Mouse (Mus musculus): ENCODE measurements at regions not wholly inside any gene's neighbourhood (a gene's known extent, or its start where the extent isn't known, plus 50 kb on each side); places are given as distances from the start of the nearest gene placed in this dataset.

GRCm38 (mm10) chr17:48592457-48592856 lies 137.8 kb downstream of the Unc5cl start:
- DNase-seq (ENCODE audit: low spot score in 2 of 2), result no peak

- DNase-seq (ENCODE audit: low spot score in 2 of 2), result no peak
Measured at GRCm38 (mm10) chr17:48595418-48595963, 140.8 kb downstream of the Unc5cl start.

DNA sequence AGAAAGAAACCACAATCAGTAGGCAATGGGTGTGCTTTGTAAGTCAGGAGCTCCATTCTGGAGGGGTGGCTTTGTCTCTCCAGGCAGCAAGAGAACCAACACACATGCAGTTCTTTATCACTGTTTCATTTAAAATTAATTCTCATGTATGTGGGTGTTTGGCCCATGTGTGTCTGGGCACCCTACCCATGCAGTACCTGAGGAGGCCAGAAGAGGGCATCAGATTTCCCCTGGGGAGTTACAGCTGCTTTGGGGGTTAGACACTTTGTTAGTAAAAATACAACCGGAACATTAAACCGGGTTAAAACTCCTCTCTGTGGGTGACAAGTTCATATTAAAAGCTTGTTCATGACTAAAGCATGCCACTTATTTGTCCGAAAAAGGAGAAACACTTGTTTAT lies 141.7 kb downstream of the Unc5cl start:
- DNase-seq (ENCODE audit: low spot score in 2 of 2), result no peak

DNA sequence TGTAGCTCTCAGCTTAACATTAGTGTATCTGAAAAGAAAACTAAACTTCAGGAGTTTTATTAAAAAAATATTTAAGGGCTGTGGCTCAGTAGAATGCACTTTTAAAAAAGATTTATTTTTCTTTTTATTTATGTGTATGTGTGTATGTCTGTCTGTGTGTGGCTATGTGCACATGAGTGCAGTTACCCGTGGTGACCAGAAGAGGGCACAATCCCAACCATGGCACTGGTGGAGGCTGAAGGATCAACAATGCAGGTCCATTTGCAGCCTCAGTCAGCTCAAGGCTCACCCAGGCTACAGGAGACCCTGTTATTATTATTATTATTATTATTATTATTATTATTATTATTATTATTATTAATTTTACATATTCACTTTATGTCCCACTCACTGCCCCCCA lies 142.6 kb downstream of the Unc5cl start:
- DNase-seq (ENCODE audit: low spot score in 2 of 2), result no peak

DNA sequence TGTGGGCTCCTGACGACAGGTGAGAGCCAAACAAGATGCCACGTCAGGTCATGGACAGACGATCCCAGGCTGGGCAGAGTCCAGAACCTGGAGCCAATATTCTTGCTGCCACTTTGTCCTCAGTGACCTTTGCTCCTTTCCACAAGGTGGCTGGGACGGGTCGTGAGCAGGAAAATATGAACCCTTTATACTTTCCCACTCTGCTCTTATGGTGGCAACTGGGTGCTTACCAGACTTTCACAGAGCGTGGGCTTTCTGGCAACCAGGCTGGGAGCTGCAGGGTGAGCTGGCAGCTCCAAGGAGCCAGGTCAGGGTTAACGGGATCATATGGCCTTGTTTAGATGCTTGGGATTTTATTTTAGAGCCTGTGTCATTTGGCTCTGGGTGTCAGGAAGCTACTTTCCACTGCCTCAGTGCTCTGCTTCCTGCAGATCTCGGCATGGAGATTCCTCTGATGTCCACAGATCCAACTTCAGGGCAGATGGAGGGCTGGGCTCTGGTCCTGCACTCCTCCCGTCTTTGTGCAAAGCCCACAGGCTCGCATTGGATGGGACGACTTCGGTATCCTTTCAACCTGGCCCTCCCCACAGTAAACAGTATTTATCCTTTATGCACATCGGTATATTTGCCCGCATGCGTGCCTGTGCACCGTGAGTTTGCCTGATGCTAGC lies 143.9 kb downstream of the Unc5cl start:
- no peak for DNase-seq (ENCODE audit: low spot score in 2 of 2)

DNA sequence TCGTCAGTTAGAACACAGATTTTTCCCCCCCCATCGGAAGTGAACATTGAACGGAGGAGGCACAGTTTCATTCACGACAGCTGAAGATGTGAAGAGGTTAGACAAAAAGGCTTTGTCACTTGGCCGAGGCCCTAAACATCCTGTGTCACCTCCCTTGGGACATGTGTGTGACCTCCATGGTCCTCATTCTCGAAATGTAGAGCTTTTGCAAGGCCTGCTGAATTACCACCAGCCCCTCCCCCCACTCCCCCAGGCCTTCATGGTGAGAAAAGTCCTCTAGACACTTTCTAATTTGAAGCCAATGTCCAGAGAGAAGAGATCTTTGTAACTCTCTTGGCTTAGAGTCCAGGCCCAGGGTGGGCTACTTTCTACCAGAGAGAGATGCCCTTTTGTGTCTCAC lies 145.5 kb downstream of the Unc5cl start:
- no peak for DNase-seq (ENCODE audit: low spot score in 2 of 2)

- peak in 1 of 2 experiments; percentile 35 for DNase-seq (ENCODE audit: low spot score in 2 of 2)
Measured at GRCm38 (mm10) chr17:48602554-48602953, 147.9 kb downstream of the Unc5cl start.

DNA sequence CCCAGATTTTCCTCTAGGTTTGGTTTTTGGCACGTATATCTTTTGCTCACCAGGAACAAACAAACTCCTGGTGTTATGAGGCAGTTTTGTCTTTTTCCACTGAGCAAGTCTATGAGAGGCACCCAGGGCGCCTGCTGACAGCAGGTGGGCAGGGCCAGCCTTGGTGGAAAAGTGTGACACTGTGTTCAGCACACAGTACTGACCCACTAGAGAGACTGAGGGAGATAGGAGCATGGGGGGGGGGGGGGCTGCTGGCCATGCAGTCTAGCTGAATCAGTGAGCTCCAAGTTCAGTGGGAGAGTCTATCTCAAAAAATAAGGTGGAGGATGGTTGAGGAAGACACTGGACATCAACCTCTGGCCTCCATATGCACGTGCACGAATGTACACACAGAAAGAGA lies 152.1 kb downstream of the Unc5cl start:
- DNase-seq (ENCODE audit: low spot score in 2 of 2), result no peak

GRCm38 (mm10) chr17:48608315-48608714 lies 153.6 kb downstream of the Unc5cl start:
- no peak for DNase-seq (ENCODE audit: low spot score in 2 of 2)

DNA sequence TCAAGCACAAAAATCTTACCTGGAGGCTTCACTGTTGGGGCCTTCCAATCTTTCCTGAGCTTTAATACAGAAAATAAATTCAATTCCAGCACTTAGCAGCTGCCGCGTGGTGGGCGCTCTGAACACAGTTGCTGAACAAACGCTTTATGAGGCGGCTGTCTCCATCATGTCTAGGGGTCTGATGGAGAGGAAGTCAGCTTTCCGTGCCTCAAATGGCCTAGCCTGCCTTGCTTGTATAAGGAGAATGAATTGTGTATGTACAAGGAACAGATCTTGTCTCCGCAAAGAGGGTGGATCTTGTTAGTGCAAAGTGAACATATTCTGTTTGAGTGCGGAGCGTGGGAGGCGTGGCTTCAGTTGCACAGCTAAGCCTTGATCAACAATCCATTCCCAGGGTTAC lies 155.4 kb downstream of the Unc5cl start:
- no peak for DNase-seq (ENCODE audit: low spot score in 2 of 2)

GRCm38 (mm10) chr17:48610806-48611205 lies 156.1 kb downstream of the Unc5cl start:
- no peak for DNase-seq (ENCODE audit: low spot score in 2 of 2)

DNA sequence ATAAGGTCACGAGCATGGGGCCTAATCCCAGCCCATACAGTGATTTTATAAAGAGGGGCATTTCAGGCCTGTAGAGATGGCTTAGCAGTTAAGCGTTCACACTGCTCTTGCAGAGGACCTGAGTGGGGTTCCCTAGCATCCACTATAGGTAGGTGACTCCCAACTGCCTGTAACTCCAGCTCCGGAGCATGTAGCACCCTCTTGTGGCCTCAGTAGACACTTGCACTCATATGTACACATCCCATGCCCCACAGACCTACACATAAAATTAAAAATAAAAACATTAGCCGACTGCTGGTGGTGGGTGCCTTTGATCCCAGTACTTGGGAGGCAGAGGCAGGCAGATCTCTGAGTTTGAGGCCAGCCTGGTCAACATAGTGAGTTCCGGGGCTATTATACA lies 158.8 kb downstream of the Unc5cl start:
- no peak for DNase-seq (ENCODE audit: low spot score in 2 of 2)

- DNase-seq (ENCODE audit: low spot score in 2 of 2), result no peak
Measured at GRCm38 (mm10) chr17:48615248-48615647, 160.5 kb downstream of the Unc5cl start.

GRCm38 (mm10) chr17:48616205-48616604 lies 161.5 kb downstream of the Unc5cl start:
- DNase-seq (ENCODE audit: low spot score in 2 of 2), result no peak

DNA sequence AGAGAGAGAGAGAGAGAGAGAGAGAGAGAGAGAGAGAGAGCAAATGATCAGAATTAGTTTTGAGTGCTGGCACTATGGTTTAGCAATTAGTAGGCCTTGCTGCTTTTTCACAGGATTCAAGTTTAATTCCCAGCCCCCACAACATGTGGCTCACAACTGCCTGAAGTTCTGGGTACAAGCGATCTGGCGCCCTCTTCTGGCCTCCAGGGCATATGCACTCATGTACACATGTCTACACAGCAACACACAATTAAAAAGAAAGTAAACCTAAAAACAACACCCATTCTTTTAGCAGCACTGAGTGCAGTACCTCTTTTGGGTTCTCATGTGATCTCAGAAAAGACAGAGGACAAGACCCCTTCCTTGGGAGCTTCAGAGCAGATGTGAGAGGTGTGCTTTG lies 166.2 kb downstream of the Unc5cl start:
- no peak for DNase-seq (ENCODE audit: low spot score in 2 of 2)

GRCm38 (mm10) chr17:48621676-48622075 lies 167.0 kb downstream of the Unc5cl start:
- no peak for DNase-seq (ENCODE audit: low spot score in 2 of 2)

- no peak for DNase-seq (ENCODE audit: low spot score in 2 of 2)
Measured at GRCm38 (mm10) chr17:48624937-48625336, 170.2 kb downstream of the Unc5cl start.

GRCm38 (mm10) chr17:48625971-48626370 lies 171.3 kb downstream of the Unc5cl start:
- peak in 1 of 2 experiments; percentile 23 for DNase-seq (ENCODE audit: low spot score in 2 of 2)

DNA sequence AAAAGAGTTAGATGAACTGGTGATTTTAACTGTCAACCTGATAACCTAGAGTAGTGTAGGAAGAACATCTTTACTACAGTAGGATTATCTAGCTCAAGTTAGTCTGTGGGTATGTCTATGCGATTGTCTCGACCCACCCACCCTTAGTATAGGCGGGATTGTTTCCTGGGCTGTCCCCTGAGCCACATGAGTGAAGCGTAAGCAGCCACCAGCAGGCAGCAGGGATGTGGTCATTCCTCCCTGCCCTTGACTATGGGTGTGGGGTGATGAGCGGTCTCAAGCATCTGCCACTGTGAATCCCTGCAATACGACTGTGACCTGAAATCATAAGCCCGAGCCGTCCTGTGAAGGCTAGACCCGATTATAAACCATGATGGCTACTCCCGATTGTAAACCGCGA lies 184.9 kb downstream of the Unc5cl start:
- DNase-seq (ENCODE audit: low spot score in 2 of 2), result no peak

DNA sequence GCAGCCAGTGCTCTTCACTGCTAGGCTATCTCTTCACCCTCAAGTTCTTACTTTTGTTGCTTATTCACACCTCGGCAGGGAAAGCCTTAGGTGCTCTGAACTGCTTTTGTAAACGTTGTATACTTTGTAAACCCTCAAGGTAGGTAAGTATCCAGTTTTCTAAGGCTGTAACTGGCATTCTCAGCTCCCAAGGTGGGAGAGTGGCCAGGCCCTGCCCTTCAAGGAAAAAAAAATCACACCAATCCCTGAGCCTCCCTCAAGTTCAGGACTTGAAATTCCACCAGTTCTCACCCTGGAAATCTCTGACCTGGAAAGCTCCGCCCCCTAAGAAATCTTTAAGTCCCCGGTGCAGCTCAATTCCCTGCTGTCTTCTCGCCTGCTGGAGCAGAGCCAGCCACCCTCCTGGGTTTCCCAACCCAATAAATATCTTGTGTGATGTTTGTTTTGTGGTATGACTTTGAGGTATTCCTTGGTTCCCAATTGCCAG lies 188.9 kb downstream of the Unc5cl start:
- DNase-seq (ENCODE audit: low spot score in 2 of 2), result no peak

DNA sequence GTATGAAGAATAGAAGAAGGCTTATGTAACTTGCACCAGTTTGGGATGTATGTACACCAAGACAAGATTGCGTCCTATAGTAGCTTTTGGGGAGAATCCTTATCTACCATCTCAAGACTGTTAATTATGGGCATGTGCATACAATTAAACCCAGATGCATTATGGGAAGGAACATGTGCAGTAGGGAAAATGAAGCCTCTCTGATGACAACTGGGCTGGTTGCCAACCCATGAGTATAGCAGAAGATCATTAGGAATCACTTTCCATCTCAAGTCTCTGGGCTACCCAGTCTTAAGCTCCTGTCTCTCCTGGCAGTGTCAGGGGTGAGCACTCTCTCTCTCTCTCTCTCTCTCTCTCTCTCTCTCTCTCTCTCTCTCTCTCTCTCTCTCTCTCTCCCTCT lies 190.4 kb downstream of the Unc5cl start:
- DNase-seq (ENCODE audit: low spot score in 2 of 2), result no peak

- no peak for DNase-seq (ENCODE audit: low spot score in 2 of 2)
Measured at GRCm38 (mm10) chr17:48646626-48647195, 192.0 kb downstream of the Unc5cl start.

DNA sequence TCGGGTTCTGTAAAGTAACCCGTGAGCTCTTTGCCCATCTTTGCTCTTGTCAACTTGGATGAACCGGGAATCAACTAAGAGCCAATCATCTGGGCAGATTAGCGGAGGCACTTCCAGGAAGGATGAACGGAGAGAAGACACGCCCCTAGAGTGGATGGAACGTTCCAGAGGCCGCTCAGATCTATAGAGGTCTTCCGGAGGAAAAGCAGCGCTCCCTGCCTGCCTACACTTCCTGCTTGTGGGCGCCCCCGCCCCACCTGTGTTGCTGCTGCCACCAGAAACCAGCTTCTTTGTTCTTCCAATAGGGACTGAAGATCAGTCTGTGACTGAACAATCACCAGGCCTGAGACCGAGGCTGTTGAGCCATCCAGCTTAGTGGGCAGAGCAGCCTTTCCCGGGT lies 192.7 kb downstream of the Unc5cl start:
- DNase-seq (ENCODE audit: low spot score in 2 of 2), result no peak
